Comparison of ENCODE assay signal across 27 mouse cellular contexts in the genomic region with DNA sequence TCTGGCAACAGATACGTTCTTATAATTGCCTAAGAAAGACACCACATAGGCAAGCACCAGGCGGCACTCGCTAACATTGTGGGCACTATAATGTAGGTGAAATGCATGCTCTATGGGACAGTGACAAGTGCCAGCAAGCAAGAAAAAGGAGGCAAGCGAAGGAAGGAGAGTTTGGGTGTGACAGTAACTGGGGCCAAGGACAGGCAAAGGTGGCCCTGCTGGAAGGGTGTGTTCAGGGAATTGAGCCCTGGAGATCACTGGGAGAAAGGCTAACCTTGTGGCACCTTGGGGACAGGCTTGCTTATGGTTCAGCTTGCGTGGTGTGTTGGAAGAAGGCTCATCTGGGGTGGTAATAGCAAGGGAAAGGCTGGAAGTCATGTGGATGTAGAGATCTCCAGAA.
"Had no signal": no experiment of that assay in that cellular context is flagged by ENCODE, and none has a peak within 500 bp of the region (broad histone marks: within the 10 kb centered on the region; RNA-seq: fewer than 3 reads in every experiment).

No protein-coding gene starts in this region.

- H3K36me3 ChIP-seq: heart, embryonic 12.5 days; hindbrain, embryonic 10.5 days; hindbrain, embryonic 12.5 days; intestine, embryonic 15.5 days; limb, embryonic 10.5 days; limb, embryonic 12.5 days; liver, embryonic 13.5 days; liver, embryonic 15.5 days had no signal

- H3K4me1 ChIP-seq: heart, embryonic 12.5 days; hindbrain, embryonic 10.5 days; hindbrain, embryonic 12.5 days; limb, embryonic 10.5 days; limb, embryonic 12.5 days; liver, embryonic 13.5 days; liver, embryonic 15.5 days had no signal

- H3K27ac ChIP-seq: gastrocnemius, adult 2 months; heart, adult 2 months; hindbrain, embryonic 10.5 days; hindbrain, embryonic 12.5 days; hindbrain, embryonic 14.5 days; intestine, embryonic 15.5 days; layer of hippocampus, adult 2 months; left cerebral cortex, adult 2 months; limb, embryonic 10.5 days; limb, embryonic 12.5 days; liver, embryonic 13.5 days; liver, embryonic 15.5 days had no signal

- H3K27me3 ChIP-seq: heart, embryonic 12.5 days; hindbrain, embryonic 12.5 days; intestine, embryonic 15.5 days; limb, embryonic 12.5 days; liver, embryonic 13.5 days; liver, embryonic 15.5 days had no signal

- H3K9me3 ChIP-seq: heart, embryonic 12.5 days; hindbrain, embryonic 10.5 days; hindbrain, embryonic 12.5 days; intestine, embryonic 15.5 days; limb, embryonic 10.5 days; limb, embryonic 12.5 days; liver, embryonic 13.5 days; liver, embryonic 15.5 days had no signal

- H3K9ac ChIP-seq: heart, embryonic 12.5 days; hindbrain, embryonic 12.5 days; hindbrain, embryonic 14.5 days; intestine, embryonic 15.5 days; limb, embryonic 12.5 days; liver, embryonic 13.5 days; liver, embryonic 15.5 days had no signal

- ATAC-seq: hindbrain, embryonic 16.5 days; inflammation-experienced regulatory T-cells, adult 6 months; intestine, embryonic 15.5 days; intestine, postnatal 0 days had no signal

- DNase-seq: gastrocnemius, adult 2 months; gastrocnemius, postnatal 10 days; gastrocnemius, postnatal 25 days; heart, adult 2 months; heart, postnatal 10 days; heart, postnatal 4 days; kidney, adult 18-20 months; kidney, adult 8-10 months; kidney, postnatal 10 days; kidney, postnatal 25 days; kidney, postnatal 4 days; liver; liver, embryonic 13.5 days had no signal

- H3K4me2 ChIP-seq: heart, embryonic 12.5 days; hindbrain, embryonic 12.5 days; hindbrain, embryonic 14.5 days; intestine, embryonic 15.5 days; limb, embryonic 12.5 days; liver, embryonic 11.5 days; liver, embryonic 13.5 days; liver, embryonic 15.5 days had no signal

- H3K4me3 ChIP-seq: gastrocnemius, adult 2 months; heart, adult 2 months; heart, embryonic 12.5 days; hindbrain, embryonic 10.5 days; hindbrain, embryonic 12.5 days; intestine, embryonic 15.5 days; layer of hippocampus, adult 2 months; left cerebral cortex, adult 2 months; limb, embryonic 10.5 days; limb, embryonic 12.5 days; liver, embryonic 13.5 days; liver, embryonic 15.5 days had no signal
